Mouse (Mus musculus): ENCODE measurements around the gene Macrod1. TPM values are rescaled to one million over a fixed set of nuclear protein-coding genes. Genes with fewer than 3 reads are reported as not detected.

The Macrod1 gene
- polyA plus RNA-seq, 1 experiment from 2014 or later, result 3.3 TPM

- Histone ChIP-seq H3K36me3 (ENCODE audit: control insufficient read depth, insufficient read depth, low read length) (no peaks in the 10 kb centered on the region), H3K9me3 (ENCODE audit: control insufficient read depth, low read length) (no peaks in the 10 kb centered on the region), H3K27ac (ENCODE audit: low read depth, low read length) (no peak overlapping the region), H3K4me2 (ENCODE audit: low read depth) (peak overlapping the region; percentile 92), H3K27me3 (ENCODE audit: control insufficient read depth, insufficient read depth, low read length) (peaks cover 52% of the 10 kb centered on the region), H3K4me1 (ENCODE audit: control insufficient read depth, insufficient read depth, low read length) (peaks cover 6% of the 10 kb centered on the region), H3K4me3 (ENCODE audit: low read depth, low read length) (peak overlapping the region; percentile 61), H3K9ac (ENCODE audit: low read length) (peak overlapping the region; percentile 66)
- ATAC-seq (ENCODE audit: insufficient read depth, low FRiP score, low TSS enrichment) (no peak), DNase-seq (ENCODE audit: low spot score) (no peak)
- 1% methylated on average over 13 of the region's 15 CpGs for WGBS
Observed at GRCm38 (mm10) chr19:7166200-7166711, 109.6 kb downstream of the Macrod1 start.

GRCm38 (mm10) chr19:7166767-7167166 lies 110.2 kb downstream of the Macrod1 start:
- no peak for DNase-seq (ENCODE audit: low spot score)
- WGBS, result 19% methylated on average over 6 of the region's 6 CpGs
- no peak overlapping the region for H3K9ac ChIP-seq (ENCODE audit: low read length)

GRCm38 (mm10) chr19:7168423-7168822 lies 111.8 kb downstream of the Macrod1 start:
- no peak for DNase-seq (ENCODE audit: low spot score)
- Histone ChIP-seq H3K36me3 (ENCODE audit: control insufficient read depth, insufficient read depth, low read length) (no peaks in the 10 kb centered on the region), H3K4me3 (ENCODE audit: low read depth, low read length) (no peak overlapping the region), H3K4me1 (ENCODE audit: control insufficient read depth, insufficient read depth, low read length) (peaks cover 20% of the 10 kb centered on the region), H3K4me2 (ENCODE audit: low read depth) (no peak overlapping the region), H3K27ac (ENCODE audit: low read depth, low read length) (no peak overlapping the region), H3K9me3 (ENCODE audit: control insufficient read depth, low read length) (no peaks in the 10 kb centered on the region), H3K9ac (ENCODE audit: low read length) (no peak overlapping the region), H3K27me3 (ENCODE audit: control insufficient read depth, insufficient read depth, low read length) (peaks cover 49% of the 10 kb centered on the region)
- WGBS, result 26% methylated on average over 2 of the region's 2 CpGs
- ATAC-seq (ENCODE audit: insufficient read depth, low FRiP score, low TSS enrichment), result no peak

More at GRCm38 (mm10) chr19:7166767-7167166, 110.2 kb downstream of the Macrod1 start:
- H3K4me1 ChIP-seq (ENCODE audit: control insufficient read depth, insufficient read depth, low read length), result peaks cover 11% of the 10 kb centered on the region
- no peak for ATAC-seq (ENCODE audit: insufficient read depth, low FRiP score, low TSS enrichment)
- no peak overlapping the region for H3K4me2 ChIP-seq (ENCODE audit: low read depth)
- peaks cover 52% of the 10 kb centered on the region for H3K27me3 ChIP-seq (ENCODE audit: control insufficient read depth, insufficient read depth, low read length)
- no peak overlapping the region for H3K4me3 ChIP-seq (ENCODE audit: low read depth, low read length)
- no peaks in the 10 kb centered on the region for H3K9me3 ChIP-seq (ENCODE audit: control insufficient read depth, low read length)
- H3K27ac ChIP-seq (ENCODE audit: low read depth, low read length), result no peak overlapping the region
- no peaks in the 10 kb centered on the region for H3K36me3 ChIP-seq (ENCODE audit: control insufficient read depth, insufficient read depth, low read length)

GRCm38 (mm10) chr19:7170916-7171315 lies 114.3 kb downstream of the Macrod1 start:
- Histone ChIP-seq H3K9ac (ENCODE audit: low read length) (peak overlapping the region; percentile 26; the same call in 1 of the 2 replicates), H3K36me3 (ENCODE audit: control insufficient read depth, insufficient read depth, low read length) (no peaks in the 10 kb centered on the region), H3K27ac (ENCODE audit: low read depth, low read length) (no peak overlapping the region), H3K27me3 (ENCODE audit: control insufficient read depth, insufficient read depth, low read length) (peaks cover 26% of the 10 kb centered on the region), H3K9me3 (ENCODE audit: control insufficient read depth, low read length) (no peaks in the 10 kb centered on the region), H3K4me3 (ENCODE audit: low read depth, low read length) (no peak overlapping the region), H3K4me2 (ENCODE audit: low read depth) (no peak overlapping the region; the same call in 1 of the 2 replicates), H3K4me1 (ENCODE audit: control insufficient read depth, insufficient read depth, low read length) (peaks cover 17% of the 10 kb centered on the region)
- no peak for ATAC-seq (ENCODE audit: insufficient read depth, low FRiP score, low TSS enrichment)
- WGBS, result 58% methylated on average over 6 of the region's 6 CpGs
- no peak for DNase-seq (ENCODE audit: low spot score)

GRCm38 (mm10) chr19:7171447-7171846 lies 114.8 kb downstream of the Macrod1 start:
- ATAC-seq (ENCODE audit: insufficient read depth, low FRiP score, low TSS enrichment) (0 out of 2 replicates have a peak, but pooled peaks have one; percentile 14), DNase-seq (ENCODE audit: low spot score) (no peak)
- H3K9me3 ChIP-seq (ENCODE audit: control insufficient read depth, low read length), result no peaks in the 10 kb centered on the region
- no peaks in the 10 kb centered on the region for H3K36me3 ChIP-seq (ENCODE audit: control insufficient read depth, insufficient read depth, low read length)
- no peak overlapping the region for H3K27ac ChIP-seq (ENCODE audit: low read depth, low read length)
- WGBS, result 11% methylated on average over 8 of the region's 8 CpGs
- H3K4me1 ChIP-seq (ENCODE audit: control insufficient read depth, insufficient read depth, low read length), result peaks cover 22% of the 10 kb centered on the region
- peak overlapping the region; percentile 26; the same call in 1 of the 2 replicates for H3K9ac ChIP-seq (ENCODE audit: low read length)
- no peak overlapping the region for H3K4me3 ChIP-seq (ENCODE audit: low read depth, low read length)
- peaks cover 23% of the 10 kb centered on the region for H3K27me3 ChIP-seq (ENCODE audit: control insufficient read depth, insufficient read depth, low read length)
- no peak overlapping the region for H3K4me2 ChIP-seq (ENCODE audit: low read depth)

- Histone ChIP-seq H3K4me1 (ENCODE audit: control insufficient read depth, insufficient read depth, low read length) (peaks cover 24% of the 10 kb centered on the region), H3K9ac (ENCODE audit: low read length) (no peak overlapping the region), H3K36me3 (ENCODE audit: control insufficient read depth, insufficient read depth, low read length) (no peaks in the 10 kb centered on the region), H3K27me3 (ENCODE audit: control insufficient read depth, insufficient read depth, low read length) (peaks cover 15% of the 10 kb centered on the region), H3K4me2 (ENCODE audit: low read depth) (no peak overlapping the region), H3K4me3 (ENCODE audit: low read depth, low read length) (no peak overlapping the region), H3K9me3 (ENCODE audit: control insufficient read depth, low read length) (no peaks in the 10 kb centered on the region), H3K27ac (ENCODE audit: low read depth, low read length) (no peak overlapping the region)
- 22% methylated on average over 11 of the region's 13 CpGs for WGBS
- peak; percentile 94 for ATAC-seq (ENCODE audit: insufficient read depth, low FRiP score, low TSS enrichment)
- DNase-seq (ENCODE audit: low spot score), result peak; percentile 86
Observed at GRCm38 (mm10) chr19:7172051-7172866, 115.6 kb downstream of the Macrod1 start.

GRCm38 (mm10) chr19:7176041-7176696 lies 119.6 kb downstream of the Macrod1 start:
- H3K9ac ChIP-seq (ENCODE audit: low read length), result no peak overlapping the region
- DNase-seq (ENCODE audit: low spot score) (no peak), ATAC-seq (ENCODE audit: insufficient read depth, low FRiP score, low TSS enrichment) (no peak)
- no peaks in the 10 kb centered on the region for H3K36me3 ChIP-seq (ENCODE audit: control insufficient read depth, insufficient read depth, low read length)
- H3K9me3 ChIP-seq (ENCODE audit: control insufficient read depth, low read length), result no peaks in the 10 kb centered on the region
- 9% methylated on average over 11 of the region's 11 CpGs for WGBS
- peaks cover 22% of the 10 kb centered on the region for H3K4me1 ChIP-seq (ENCODE audit: control insufficient read depth, insufficient read depth, low read length)
- H3K27me3 ChIP-seq (ENCODE audit: control insufficient read depth, insufficient read depth, low read length), result peaks cover 16% of the 10 kb centered on the region
- no peak overlapping the region for H3K4me2 ChIP-seq (ENCODE audit: low read depth)
- H3K27ac ChIP-seq (ENCODE audit: low read depth, low read length), result no peak overlapping the region
- no peak overlapping the region for H3K4me3 ChIP-seq (ENCODE audit: low read depth, low read length)

GRCm38 (mm10) chr19:7177804-7178511 lies 121.3 kb downstream of the Macrod1 start:
- Histone ChIP-seq H3K9ac (ENCODE audit: low read length) (no peak overlapping the region), H3K9me3 (ENCODE audit: control insufficient read depth, low read length) (no peaks in the 10 kb centered on the region), H3K27ac (ENCODE audit: low read depth, low read length) (no peak overlapping the region), H3K36me3 (ENCODE audit: control insufficient read depth, insufficient read depth, low read length) (no peaks in the 10 kb centered on the region), H3K27me3 (ENCODE audit: control insufficient read depth, insufficient read depth, low read length) (peaks cover 28% of the 10 kb centered on the region), H3K4me2 (ENCODE audit: low read depth) (no peak overlapping the region), H3K4me1 (ENCODE audit: control insufficient read depth, insufficient read depth, low read length) (peaks cover 11% of the 10 kb centered on the region), H3K4me3 (ENCODE audit: low read depth, low read length) (no peak overlapping the region)
- WGBS, result 61% methylated on average over 13 of the region's 13 CpGs
- no peak for DNase-seq (ENCODE audit: low spot score)
- no peak for ATAC-seq (ENCODE audit: insufficient read depth, low FRiP score, low TSS enrichment)
